Mouse (Mus musculus) myocyte (in vitro differentiated cells): ENCODE measurements around the gene Rab3il1.

Experiments used
- E2F4 ChIP-seq: IDR thresholded peaks from one replicate; pipeline ENCODE4 v1.6.1; 2011; ENCODE audit warnings: mild to moderate bottlenecking, control low read depth, moderate library complexity; ENCODE audit not compliant: insufficient read depth
- MYOD1 ChIP-seq, 3 experiments: IDR thresholded peaks; one replicate each; pipeline ENCODE4 v1.6.1; 2011; ENCODE audit warnings: control low read depth in 2 of 3, low read depth in 2 of 3, mild to moderate bottlenecking in 2 of 3, moderate library complexity in 1 of 3; ENCODE audit not compliant: insufficient read length in 2 of 3, control insufficient read depth in 1 of 3
- POLR2A ChIP-seq: IDR thresholded peaks from one replicate; pipeline ENCODE4 v1.6.1; 2011; ENCODE audit warnings: low read depth, mild to moderate bottlenecking, control low read depth, moderate library complexity; ENCODE audit not compliant: insufficient read length

GRCm38 (mm10) chr19:10038364-10038763, 36.9 kb downstream of the Rab3il1 start:
- TF ChIP-seq POLR2A (no peak), E2F4 (no peak), MYOD1 (IDR thresholded peaks at IDR 0.05; ENCODE audit: control insufficient read depth in 1 of 3, insufficient read length in 2 of 3, low read depth in 2 of 3) (no peak)
